In the genomic region with DNA sequence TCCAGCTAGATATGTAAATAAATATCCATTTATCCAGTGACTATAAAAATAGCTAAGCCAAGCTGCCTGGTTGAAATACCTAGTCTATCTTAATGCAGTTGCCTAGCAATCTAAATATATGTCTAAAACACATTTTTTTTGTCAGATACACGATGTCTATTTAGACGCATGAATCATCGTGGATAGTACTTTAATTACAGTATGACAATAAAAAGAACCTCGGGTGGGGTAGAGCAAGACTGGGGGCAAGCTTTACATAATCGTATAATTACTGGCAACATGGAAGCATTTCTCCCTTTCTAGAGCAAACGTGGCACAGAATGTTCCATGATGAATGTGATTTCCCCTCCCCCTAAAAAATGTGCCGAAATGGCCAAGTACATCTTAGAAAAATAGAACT, we compare ENCODE assay signal across 20 mouse cellular contexts.
DNase-seq lines count a peak whose midpoint lies in the region; ATAC-seq lines count a peak whose summit lies in the region.
"Had no signal": no experiment of that assay in that cellular context is flagged by ENCODE, and none has a peak within 500 bp of the region (broad histone marks: within the 10 kb centered on the region; RNA-seq: fewer than 3 reads in every experiment).

No protein-coding gene starts in this region.

- no peaks in the 10 kb centered on the region for H3K36me3 ChIP-seq in hindbrain, embryonic 13.5 days
- no peaks in the 10 kb centered on the region for H3K36me3 ChIP-seq in hindbrain, embryonic 10.5 days
- H3K36me3 ChIP-seq in limb, embryonic 11.5 days (ENCODE audit: control insufficient read depth, insufficient read depth, low read length), result no peaks in the 10 kb centered on the region
- no peaks in the 10 kb centered on the region for H3K36me3 ChIP-seq in limb, embryonic 10.5 days
- H3K36me3 ChIP-seq in midbrain, embryonic 12.5 days, result no peaks in the 10 kb centered on the region
- no peaks in the 10 kb centered on the region for H3K36me3 ChIP-seq in midbrain, embryonic 15.5 days (replicated peaks)
- H3K36me3 ChIP-seq: embryonic facial prominence, embryonic 15.5 days; forebrain, embryonic 10.5 days; forebrain, embryonic 15.5 days; heart, embryonic 12.5 days had no signal

- no peak for DNase-seq in hindbrain, embryonic 10.5 days (ENCODE audit: low spot score)
- DNase-seq in limb, embryonic 11.5 days (ENCODE audit: low spot score), result peak; percentile 7
- DNase-seq in limb, embryonic 10.5 days (ENCODE audit: low spot score), result no peak
- DNase-seq in kidney, postnatal 4 days, result no peak
- DNase-seq: adrenal gland, adult 2 months; adrenal gland, postnatal 25 days; cerebellum, adult 2 months; cerebellum, postnatal 10 days; gastrocnemius, adult 2 months; gastrocnemius, postnatal 25 days; heart, postnatal 4 days had no signal

- H3K4me3 ChIP-seq in hindbrain, embryonic 13.5 days, result no peak overlapping the region
- H3K4me3 ChIP-seq in hindbrain, embryonic 10.5 days, result no peak overlapping the region
- H3K4me3 ChIP-seq in limb, embryonic 11.5 days (ENCODE audit: low read depth, low read length), result no peak overlapping the region
- no peak overlapping the region for H3K4me3 ChIP-seq in limb, embryonic 10.5 days
- no peak overlapping the region for H3K4me3 ChIP-seq in midbrain, embryonic 12.5 days
- H3K4me3 ChIP-seq in midbrain, embryonic 15.5 days, result no peak overlapping the region
- H3K4me3 ChIP-seq: embryonic facial prominence, embryonic 15.5 days; erythroblast, embryonic 14.5 days; forebrain, embryonic 10.5 days; forebrain, embryonic 15.5 days; gastrocnemius, adult 2 months; heart, embryonic 12.5 days had no signal

- no peak overlapping the region for H3K4me2 ChIP-seq in hindbrain, embryonic 13.5 days
- H3K4me2 ChIP-seq in limb, embryonic 11.5 days (ENCODE audit: low read depth, severe bottlenecking), result no peak overlapping the region
- H3K4me2 ChIP-seq in midbrain, embryonic 12.5 days (replicated peaks), result no peak overlapping the region
- no peak overlapping the region for H3K4me2 ChIP-seq in midbrain, embryonic 15.5 days
- H3K4me2 ChIP-seq: embryonic facial prominence, embryonic 15.5 days; forebrain, embryonic 15.5 days; heart, embryonic 12.5 days; hindbrain, embryonic 14.5 days had no signal

- 68% methylated on average over 7 of the region's 7 CpGs for WGBS in hindbrain, embryonic 13.5 days
- 90% methylated on average over 7 of the region's 7 CpGs for WGBS in hindbrain, embryonic 10.5 days
- 87% methylated on average over 7 of the region's 7 CpGs for WGBS in limb, embryonic 11.5 days
- WGBS in limb, embryonic 10.5 days, result 87% methylated on average over 7 of the region's 7 CpGs
- WGBS in midbrain, embryonic 12.5 days, result 85% methylated on average over 7 of the region's 7 CpGs
- 69% methylated on average over 7 of the region's 7 CpGs for WGBS in midbrain, embryonic 15.5 days

- no peak overlapping the region for H3K9ac ChIP-seq in hindbrain, embryonic 13.5 days
- no peak overlapping the region for H3K9ac ChIP-seq in limb, embryonic 11.5 days (ENCODE audit: low read length)
- H3K9ac ChIP-seq in midbrain, embryonic 12.5 days (replicated peaks), result no peak overlapping the region
- no peak overlapping the region for H3K9ac ChIP-seq in midbrain, embryonic 15.5 days
- H3K9ac ChIP-seq: embryonic facial prominence, embryonic 15.5 days; forebrain, embryonic 15.5 days; heart, embryonic 12.5 days; hindbrain, embryonic 14.5 days had no signal

- H3K9me3 ChIP-seq in hindbrain, embryonic 13.5 days, result no peaks in the 10 kb centered on the region
- no peaks in the 10 kb centered on the region for H3K9me3 ChIP-seq in hindbrain, embryonic 10.5 days
- no peaks in the 10 kb centered on the region for H3K9me3 ChIP-seq in limb, embryonic 11.5 days (ENCODE audit: control insufficient read depth, low read length)
- no peaks in the 10 kb centered on the region for H3K9me3 ChIP-seq in limb, embryonic 10.5 days (replicated peaks)
- H3K9me3 ChIP-seq in midbrain, embryonic 12.5 days, result no peaks in the 10 kb centered on the region
- H3K9me3 ChIP-seq in midbrain, embryonic 15.5 days, result no peaks in the 10 kb centered on the region
- H3K9me3 ChIP-seq: embryonic facial prominence, embryonic 15.5 days; forebrain, embryonic 10.5 days; forebrain, embryonic 15.5 days; heart, embryonic 12.5 days had no signal

- ATAC-seq in hindbrain, embryonic 13.5 days (ENCODE audit: low FRiP score), result no peak
- no peak for ATAC-seq in limb, embryonic 11.5 days (ENCODE audit: insufficient number of reproducible peaks, low FRiP score, low TSS enrichment, low read depth)
- no peak for ATAC-seq in midbrain, embryonic 12.5 days (ENCODE audit: low FRiP score, low read depth)
- ATAC-seq in midbrain, embryonic 15.5 days (replicated peaks), result no peak
- ATAC-seq: forebrain, embryonic 15.5 days had no signal

- H3K27me3 ChIP-seq in hindbrain, embryonic 13.5 days, result no peaks in the 10 kb centered on the region
- H3K27me3 ChIP-seq in hindbrain, embryonic 10.5 days (ENCODE audit: insufficient read depth, poor library complexity, severe bottlenecking), result no peaks in the 10 kb centered on the region
- no peaks in the 10 kb centered on the region for H3K27me3 ChIP-seq in limb, embryonic 11.5 days (ENCODE audit: control insufficient read depth, insufficient read depth, low read length)
- no peaks in the 10 kb centered on the region for H3K27me3 ChIP-seq in limb, embryonic 10.5 days (ENCODE audit: low read depth, poor library complexity, severe bottlenecking)
- H3K27me3 ChIP-seq in midbrain, embryonic 12.5 days, result no peaks in the 10 kb centered on the region
- no peaks in the 10 kb centered on the region for H3K27me3 ChIP-seq in midbrain, embryonic 15.5 days (replicated peaks)
- H3K27me3 ChIP-seq: embryonic facial prominence, embryonic 15.5 days; forebrain, embryonic 15.5 days; heart, embryonic 12.5 days had no signal

- H3K4me1 ChIP-seq in hindbrain, embryonic 13.5 days (replicated peaks), result peaks cover 13% of the 10 kb centered on the region
- H3K4me1 ChIP-seq in hindbrain, embryonic 10.5 days (replicated peaks), result peaks cover 11% of the 10 kb centered on the region
- H3K4me1 ChIP-seq in limb, embryonic 11.5 days (ENCODE audit: control insufficient read depth, insufficient read depth, low read length), result no peaks in the 10 kb centered on the region
- H3K4me1 ChIP-seq in limb, embryonic 10.5 days, result peaks cover 14% of the 10 kb centered on the region
- peaks cover 8% of the 10 kb centered on the region; the same call in 1 of the 2 replicates for H3K4me1 ChIP-seq in midbrain, embryonic 12.5 days
- H3K4me1 ChIP-seq in midbrain, embryonic 15.5 days, result no peaks in the 10 kb centered on the region
- H3K4me1 ChIP-seq: embryonic facial prominence, embryonic 15.5 days; heart, embryonic 12.5 days had no signal

- H3K27ac ChIP-seq in hindbrain, embryonic 13.5 days, result peak overlapping the region; percentile 52
- no peak overlapping the region for H3K27ac ChIP-seq in hindbrain, embryonic 10.5 days
- no peak overlapping the region for H3K27ac ChIP-seq in limb, embryonic 11.5 days (replicated peaks; ENCODE audit: low read depth, low read length)
- no peak overlapping the region for H3K27ac ChIP-seq in limb, embryonic 10.5 days
- 0 out of 2 replicates have a peak overlapping the region, but pooled peaks have one; percentile 7 for H3K27ac ChIP-seq in midbrain, embryonic 12.5 days (replicated peaks)
- no peak overlapping the region for H3K27ac ChIP-seq in midbrain, embryonic 15.5 days
- H3K27ac ChIP-seq: embryonic facial prominence, embryonic 15.5 days; forebrain, embryonic 10.5 days; forebrain, embryonic 15.5 days; gastrocnemius, adult 2 months; hindbrain, embryonic 14.5 days had no signal

Comparison
In these comparisons a context has a peak if more than half of its experiments do, and no peak if none do; other contexts are left out.
1. H3K27ac ChIP-seq: peak in hindbrain, embryonic 13.5 days (single experiment) and midbrain, embryonic 12.5 days (single experiment); none in hindbrain, embryonic 10.5 days (single experiment), limb, embryonic 11.5 days (single experiment), limb, embryonic 10.5 days (single experiment) and midbrain, embryonic 15.5 days (single experiment).